Mouse (Mus musculus): Measurements from ENCODE around the gene Zfp593. TPM values are rescaled to one million over a fixed set of nuclear protein-coding genes. Genes with fewer than 3 reads are reported as not detected.

The Zfp593 gene
- polyA plus RNA-seq, 1 experiment: 7.2 TPM

DNA sequence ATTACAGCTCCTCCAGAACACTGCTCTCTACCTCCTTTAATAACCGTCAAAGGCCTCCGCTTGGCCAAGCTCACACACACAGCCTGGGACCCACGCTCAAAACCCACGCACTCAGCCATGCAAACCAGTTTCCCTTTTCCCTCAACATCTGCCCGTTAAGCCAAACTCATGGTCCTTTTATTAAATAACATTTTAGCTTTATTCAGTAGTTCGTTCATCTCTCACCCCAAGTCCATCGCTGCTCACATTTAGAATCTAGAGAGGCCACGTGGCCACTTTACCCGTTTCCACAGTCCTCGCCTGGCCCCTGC lies 5.5 kb upstream of the Zfp593 start:
- WGBS: 18% methylated on average over 10 of the region's 10 CpGs
- H3K27me3 ChIP-seq (ENCODE audit: control insufficient read depth, insufficient read depth, low read length): peaks cover 50% of the 10 kb centered on the region
- no peaks in the 10 kb centered on the region for H3K36me3 ChIP-seq (ENCODE audit: control insufficient read depth, insufficient read depth, low read length)
- peaks cover 17% of the 10 kb centered on the region for H3K4me1 ChIP-seq (ENCODE audit: control insufficient read depth, insufficient read depth, insufficient read length, low read length)
- H3K27ac ChIP-seq (ENCODE audit: insufficient read depth, low read depth, low read length): no peak overlapping the region
- no peak for TF ChIP-seq POLR2A (IDR thresholded peaks at IDR 0.05; ENCODE audit: low read depth, low read length)
- TF ChIP-seq CTCF (IDR thresholded peaks at IDR 0.05; ENCODE audit: extremely low read depth, insufficient read length, insufficient replicate concordance, low read depth, low read length): no peak
- H3K4me3 ChIP-seq (ENCODE audit: low read depth, low read length): peak overlapping the region; percentile 60

DNA sequence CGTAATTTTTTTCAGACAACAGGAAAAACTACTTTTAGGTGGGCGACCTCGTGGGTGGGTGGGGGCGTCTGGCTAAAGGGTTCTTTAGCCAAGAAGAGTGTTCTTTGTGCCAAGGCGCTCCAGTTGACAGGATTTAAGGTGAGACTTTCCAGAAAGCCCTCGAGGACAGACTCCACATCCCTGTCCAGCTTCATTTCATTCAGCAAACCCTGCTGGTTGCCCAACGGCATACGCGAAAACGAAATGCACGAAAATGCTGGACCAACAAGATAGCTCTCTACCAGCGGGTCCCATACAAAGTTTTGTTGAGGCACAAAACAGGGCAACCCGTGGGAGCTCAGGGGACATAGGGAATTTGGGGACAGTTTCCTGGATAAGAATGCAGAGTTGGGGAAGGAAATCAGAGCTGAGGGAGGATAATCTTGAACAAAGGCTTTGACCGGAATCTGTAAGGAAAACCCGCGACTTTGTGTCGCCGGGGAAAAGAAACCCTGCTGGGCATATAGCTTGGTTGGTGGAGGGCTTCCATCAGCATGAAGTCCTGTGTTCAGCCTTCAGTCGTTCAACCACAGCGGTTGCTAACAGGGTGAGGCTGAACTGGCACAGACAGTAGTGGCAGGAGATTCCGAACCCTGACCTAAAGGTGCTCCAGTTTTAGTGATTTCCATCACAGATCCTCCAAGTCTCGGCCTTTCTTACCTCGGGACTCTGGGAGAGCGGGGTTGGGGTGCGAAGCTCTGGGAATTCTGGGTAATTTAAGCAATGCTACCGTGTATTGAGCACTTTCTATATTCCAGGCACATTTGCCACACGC lies 4.9 kb upstream of the Zfp593 start:
- H3K4me3 ChIP-seq (ENCODE audit: low read depth, low read length): peak overlapping the region; percentile 60
- 26% methylated on average over 27 of the region's 27 CpGs for WGBS
- peaks cover 17% of the 10 kb centered on the region for H3K4me1 ChIP-seq (ENCODE audit: control insufficient read depth, insufficient read depth, insufficient read length, low read length)
- H3K36me3 ChIP-seq (ENCODE audit: control insufficient read depth, insufficient read depth, low read length): no peaks in the 10 kb centered on the region
- peaks cover 50% of the 10 kb centered on the region for H3K27me3 ChIP-seq (ENCODE audit: control insufficient read depth, insufficient read depth, low read length)
- no peak overlapping the region for H3K27ac ChIP-seq (ENCODE audit: insufficient read depth, low read depth, low read length)
- TF ChIP-seq POLR2A (IDR thresholded peaks at IDR 0.05; ENCODE audit: low read depth, low read length): no peak
- no peak for TF ChIP-seq CTCF (IDR thresholded peaks at IDR 0.05; ENCODE audit: extremely low read depth, insufficient read length, insufficient replicate concordance, low read depth, low read length)

DNA sequence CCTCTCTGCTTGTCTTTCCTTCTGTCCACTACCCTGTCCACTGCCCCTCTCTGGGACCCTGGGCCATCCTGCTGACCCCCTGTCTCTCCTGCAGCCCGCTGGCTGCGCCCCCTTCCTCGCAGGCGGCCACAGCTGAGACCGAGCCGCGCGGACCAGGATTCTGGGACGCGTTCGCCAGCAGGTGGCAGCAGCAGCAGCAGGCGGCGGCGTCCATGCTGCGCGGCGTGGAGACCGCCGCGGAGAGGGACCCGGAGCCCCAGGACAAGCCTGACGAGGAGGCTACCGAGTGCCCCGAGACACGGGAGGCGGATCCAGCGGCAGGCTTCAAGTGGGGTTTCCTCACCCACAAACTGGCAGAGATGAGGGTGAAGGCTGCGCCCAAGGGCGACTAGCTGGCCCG lies 4.3 kb upstream of the Zfp593 start:
- Histone ChIP-seq H3K36me3 (ENCODE audit: control insufficient read depth, insufficient read depth, low read length) (no peaks in the 10 kb centered on the region), H3K4me1 (ENCODE audit: control insufficient read depth, insufficient read depth, insufficient read length, low read length) (peaks cover 20% of the 10 kb centered on the region), H3K27ac (ENCODE audit: insufficient read depth, low read depth, low read length) (no peak overlapping the region), H3K27me3 (ENCODE audit: control insufficient read depth, insufficient read depth, low read length) (peaks cover 50% of the 10 kb centered on the region), H3K4me3 (ENCODE audit: low read depth, low read length) (peak overlapping the region; percentile 60)
- TF ChIP-seq POLR2A (IDR thresholded peaks at IDR 0.05; ENCODE audit: low read depth, low read length) (no peak), CTCF (IDR thresholded peaks at IDR 0.05; ENCODE audit: extremely low read depth, insufficient read length, insufficient replicate concordance, low read depth, low read length) (peak; percentile 66; the same call in 1 of the 2 replicates)
- 2% methylated on average over 30 of the region's 30 CpGs for WGBS

DNA sequence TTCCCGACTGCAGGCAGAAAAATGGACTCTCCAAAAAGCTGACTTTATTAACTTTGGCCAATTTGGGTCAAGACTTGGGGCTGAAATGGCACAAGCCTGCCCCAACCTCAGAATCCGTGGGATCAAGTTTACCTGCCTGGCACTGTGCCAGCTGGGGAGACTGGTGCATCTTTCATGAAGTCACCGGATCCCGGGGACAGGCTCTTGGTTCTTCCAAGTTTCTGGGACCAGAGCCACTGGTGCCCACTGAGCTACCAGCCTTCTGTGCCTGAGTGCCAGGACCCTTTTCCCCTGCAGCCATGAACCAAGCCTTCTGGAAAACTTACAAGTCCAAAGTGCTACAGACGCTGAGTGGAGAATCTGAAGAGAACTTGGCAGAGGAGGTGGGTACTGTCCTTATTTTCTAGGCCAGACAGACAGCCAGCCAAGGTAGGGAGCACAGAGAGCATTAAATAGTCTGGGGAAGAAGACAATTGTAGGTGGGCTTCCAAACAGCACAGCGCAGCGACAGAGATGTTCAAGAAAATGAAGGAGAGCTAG lies 1.4 kb upstream of the Zfp593 start, which contains the start of gene Gm30191:
Gene Gm30191 (plus strand): TSS at position 217 of the 540 bp plus-strand sequence.
- WGBS: 51% methylated on average over 7 of the region's 7 CpGs
- Histone ChIP-seq H3K27me3 (ENCODE audit: control insufficient read depth, insufficient read depth, low read length) (peaks cover 28% of the 10 kb centered on the region), H3K4me3 (ENCODE audit: low read depth, low read length) (no peak within 1 kb of the TSS), H3K36me3 (ENCODE audit: control insufficient read depth, insufficient read depth, low read length) (no peaks in the 10 kb centered on the region), H3K4me1 (ENCODE audit: control insufficient read depth, insufficient read depth, insufficient read length, low read length) (peaks cover 18% of the 10 kb centered on the region), H3K27ac (ENCODE audit: insufficient read depth, low read depth, low read length) (no peak within 1 kb of the TSS)
- TF ChIP-seq CTCF (IDR thresholded peaks at IDR 0.05; ENCODE audit: extremely low read depth, insufficient read length, insufficient replicate concordance, low read depth, low read length) (no peak), POLR2A (IDR thresholded peaks at IDR 0.05; ENCODE audit: low read depth, low read length) (no peak)

DNA sequence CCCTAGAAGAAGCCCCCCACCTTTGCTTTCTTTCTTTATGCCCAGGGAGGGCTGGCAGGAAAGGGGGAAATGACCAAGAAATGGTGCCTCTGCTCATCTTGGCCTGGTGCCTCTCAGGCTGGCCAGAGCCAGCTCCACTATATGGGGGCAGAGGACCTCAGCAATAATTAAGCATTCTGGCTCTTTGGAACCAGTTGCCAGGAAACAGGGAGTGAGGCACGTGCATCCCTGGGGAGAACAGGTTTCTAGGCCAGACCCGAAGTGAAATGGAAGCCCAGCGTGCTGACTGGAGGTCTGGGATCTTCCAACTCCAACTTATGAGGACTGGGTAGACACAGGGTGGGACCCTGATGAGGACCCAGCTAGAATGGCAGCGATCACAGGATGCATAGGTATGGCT lies 864 bp upstream of the Zfp593 start:
- Histone ChIP-seq H3K27me3 (ENCODE audit: control insufficient read depth, insufficient read depth, low read length) (peaks cover 22% of the 10 kb centered on the region), H3K27ac (ENCODE audit: insufficient read depth, low read depth, low read length) (no peak overlapping the region), H3K4me3 (ENCODE audit: low read depth, low read length) (no peak overlapping the region), H3K36me3 (ENCODE audit: control insufficient read depth, insufficient read depth, low read length) (no peaks in the 10 kb centered on the region), H3K4me1 (ENCODE audit: control insufficient read depth, insufficient read depth, insufficient read length, low read length) (peaks cover 12% of the 10 kb centered on the region)
- WGBS: 59% methylated on average over 4 of the region's 4 CpGs
- TF ChIP-seq CTCF (IDR thresholded peaks at IDR 0.05; ENCODE audit: extremely low read depth, insufficient read length, insufficient replicate concordance, low read depth, low read length) (no peak), POLR2A (IDR thresholded peaks at IDR 0.05; ENCODE audit: low read depth, low read length) (no peak)

DNA sequence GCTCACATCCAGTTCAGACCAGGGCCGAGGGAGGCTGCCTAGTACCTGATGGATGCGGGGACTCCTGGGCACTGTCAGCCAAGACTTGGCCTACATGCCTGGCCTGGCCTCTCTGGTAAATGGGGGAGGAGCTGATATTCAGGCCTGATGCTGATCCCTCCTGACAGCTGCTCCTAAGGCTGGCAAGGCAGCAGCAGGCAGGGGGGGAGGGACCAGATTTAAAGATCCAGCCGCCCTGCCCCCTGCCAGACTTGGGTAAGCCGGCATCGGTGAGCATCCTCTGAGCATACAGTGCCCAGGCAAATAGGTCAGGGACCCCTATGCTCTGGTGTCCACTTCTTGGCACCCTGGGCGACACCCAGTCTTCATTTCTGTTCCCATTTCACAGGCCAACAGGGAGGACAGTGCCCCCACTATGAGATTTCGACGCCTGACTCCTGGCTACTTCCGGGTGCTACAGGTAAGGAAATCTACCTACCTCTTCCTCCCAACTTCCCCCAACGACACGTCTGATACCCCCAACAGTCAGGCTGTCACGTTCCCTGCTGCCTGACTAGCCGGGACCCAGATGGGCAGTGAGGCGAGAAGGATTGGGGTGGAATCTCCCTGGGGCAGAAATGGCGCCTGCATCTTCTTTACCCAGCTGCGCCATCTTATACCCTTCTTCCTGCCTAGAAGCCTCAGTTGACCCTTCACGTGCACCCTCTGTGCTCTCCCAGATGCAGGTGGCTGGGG lies 1.7 kb downstream of the Zfp593 start, which contains the start of gene E130218I03Rik:
Gene E130218I03Rik (plus strand): TSS at position 147 of the 735 bp plus-strand sequence.
- H3K27me3 ChIP-seq (ENCODE audit: control insufficient read depth, insufficient read depth, low read length): peaks cover 6% of the 10 kb centered on the region
- 95% methylated on average over 17 of the region's 17 CpGs for WGBS

More for the DNA sequence above, 1.7 kb downstream of the Zfp593 start, which contains the start of gene E130218I03Rik:
- H3K4me3 ChIP-seq (ENCODE audit: low read depth, low read length): peak within 1 kb of the TSS; percentile 81; the same call in 1 of the 2 replicates
- H3K27ac ChIP-seq (ENCODE audit: insufficient read depth, low read depth, low read length): no peak within 1 kb of the TSS
- no peak for TF ChIP-seq POLR2A (IDR thresholded peaks at IDR 0.05; ENCODE audit: low read depth, low read length)
- no peak for TF ChIP-seq CTCF (IDR thresholded peaks at IDR 0.05; ENCODE audit: extremely low read depth, insufficient read length, insufficient replicate concordance, low read depth, low read length)
- peaks cover 8% of the 10 kb centered on the region for H3K4me1 ChIP-seq (ENCODE audit: control insufficient read depth, insufficient read depth, insufficient read length, low read length)
- no peaks in the 10 kb centered on the region for H3K36me3 ChIP-seq (ENCODE audit: control insufficient read depth, insufficient read depth, low read length)

Measured in small intestine, adult 2 months (tissue).